Mouse (Mus musculus): Measurements from ENCODE around the gene Gm16405. TPM values are rescaled to one million over a fixed set of nuclear protein-coding genes. Genes with fewer than 3 reads are reported as not detected.
"Not testable (repeated sequence)": the region's sequence is repeated elsewhere in the genome, so short reads cannot be mapped to it uniquely, and the experiment has no call there.

The Gm16405 gene
- total RNA-seq (2014; fragmentation: Nextera tagmentation) (not detected in 2 replicates), total RNA-seq (2017) (not detected in 2 replicates)

- not testable (repeated sequence) for ATAC-seq (replicated peaks; ENCODE audit: low FRiP score, low TSS enrichment, poor library complexity, severe bottlenecking)
These were observed at the start of gene Gm16405 for GRCm38 (mm10) chrX:54530908-54531307. Gm16405 (plus strand) TSS chrX:54531208.

Other genes with a start within 250 kb of the Gm16405 start
- gene Gm16430, start 91.0 kb downstream of the Gm16405 start, total RNA-seq (2014; fragmentation: Nextera tagmentation) = not detected in 2 replicates
- not detected in 2 replicates for gene Gm16430, start 91.0 kb downstream of the Gm16405 start, total RNA-seq (2017)